Mouse (Mus musculus): ENCODE data around the gene Sept11.

- TF ChIP-seq CTCF (IDR thresholded peaks at IDR 0.05; ENCODE audit: insufficient read depth, low read length) (no peak), POLR2A (IDR thresholded peaks at IDR 0.05; ENCODE audit: borderline replicate concordance, extremely low read depth, low read depth, low read length) (no peak)
These were observed 15.4 kb upstream of the Sept11 start for GRCm38 (mm10) chr5:93077661-93078323.
